Mouse (Mus musculus): Measurements from ENCODE around the gene Oaz1. TPM values are rescaled to one million over a fixed set of nuclear protein-coding genes. Genes with fewer than 3 reads are reported as not detected.
A peak's percentile ranks its signal among the peaks of the same experiment; 100 is the strongest.

Gene Oaz1
- total and polyA plus RNA-seq, 3 experiments: 228 to 1,655 (median 444) TPM

- no peak for TF ChIP-seq GATA1 (IDR thresholded peaks at IDR 0.05; ENCODE audit: borderline replicate concordance, low read length)
- no peak for TF ChIP-seq GATA2 (IDR thresholded peaks at IDR 0.05; ENCODE audit: borderline replicate concordance, low read depth, low read length)
- no peak for TF ChIP-seq POLR2AphosphoS5 (IDR thresholded peaks at IDR 0.05; ENCODE audit: insufficient replicate concordance, low read depth, low read length)
- TF ChIP-seq CTCF (IDR thresholded peaks at IDR 0.05; ENCODE audit: low read depth, low read length): no peak
- no peak for TF ChIP-seq TAL1 (conservative IDR thresholded peaks at IDR 0.05; ENCODE audit: low read depth, low read length)
- H3K4me3 ChIP-seq (ENCODE audit: low read depth, low read length): no peak overlapping the region
- DNase-seq (ENCODE audit: low spot score) (no peak), ATAC-seq (ENCODE audit: extremely low read depth, insufficient number of reproducible peaks, low FRiP score, poor library complexity, severe bottlenecking) (no peak)
- H3K36me3 ChIP-seq (replicated peaks): peaks cover 37% of the 10 kb centered on the region
- peaks cover 47% of the 10 kb centered on the region for H3K27me3 ChIP-seq (ENCODE audit: insufficient read depth, low read length)
- peaks cover 58% of the 10 kb centered on the region for H3K4me1 ChIP-seq (ENCODE audit: insufficient read depth, low read depth, low read length)
- peaks cover 18% of the 10 kb centered on the region for H3K9me3 ChIP-seq (replicated peaks)
Observed at GRCm38 (mm10) chr10:80832818-80833217, 6.4 kb downstream of the Oaz1 start.

GRCm38 (mm10) chr10:80835617-80836016, 9.2 kb downstream of the Oaz1 start:
- Histone ChIP-seq H3K27me3 (ENCODE audit: insufficient read depth, low read length) (peaks cover 68% of the 10 kb centered on the region), H3K36me3 (replicated peaks) (peaks cover 11% of the 10 kb centered on the region), H3K9me3 (replicated peaks) (peaks cover 18% of the 10 kb centered on the region), H3K4me1 (ENCODE audit: insufficient read depth, low read depth, low read length) (peaks cover 39% of the 10 kb centered on the region), H3K4me3 (ENCODE audit: low read depth, low read length) (peak overlapping the region; percentile 6; the same call in 1 of the 2 replicates)
- TF ChIP-seq GATA2 (IDR thresholded peaks at IDR 0.05; ENCODE audit: borderline replicate concordance, low read depth, low read length): no peak
- TF ChIP-seq CTCF (IDR thresholded peaks at IDR 0.05; ENCODE audit: low read depth, low read length): no peak
- TF ChIP-seq POLR2AphosphoS5 (IDR thresholded peaks at IDR 0.05; ENCODE audit: insufficient replicate concordance, low read depth, low read length): no peak
- no peak for TF ChIP-seq TAL1 (conservative IDR thresholded peaks at IDR 0.05; ENCODE audit: low read depth, low read length)
- TF ChIP-seq GATA1 (IDR thresholded peaks at IDR 0.05; ENCODE audit: borderline replicate concordance, low read length): no peak
- DNase-seq (ENCODE audit: low spot score): no peak
- no peak for ATAC-seq (ENCODE audit: extremely low read depth, insufficient number of reproducible peaks, low FRiP score, poor library complexity, severe bottlenecking)

- Histone ChIP-seq H3K36me3 (replicated peaks) (no peaks in the 10 kb centered on the region), H3K4me1 (ENCODE audit: insufficient read depth, low read depth, low read length) (peaks cover 26% of the 10 kb centered on the region), H3K27me3 (ENCODE audit: insufficient read depth, low read length) (peaks cover 81% of the 10 kb centered on the region), H3K4me3 (ENCODE audit: low read depth, low read length) (no peak overlapping the region), H3K9me3 (replicated peaks) (peaks cover 18% of the 10 kb centered on the region)
- no peak for ATAC-seq (ENCODE audit: extremely low read depth, insufficient number of reproducible peaks, low FRiP score, poor library complexity, severe bottlenecking)
- DNase-seq (ENCODE audit: low spot score): no peak
- TF ChIP-seq TAL1 (conservative IDR thresholded peaks at IDR 0.05; ENCODE audit: low read depth, low read length): no peak
- TF ChIP-seq CTCF (IDR thresholded peaks at IDR 0.05; ENCODE audit: low read depth, low read length): no peak
- no peak for TF ChIP-seq GATA1 (IDR thresholded peaks at IDR 0.05; ENCODE audit: borderline replicate concordance, low read length)
- TF ChIP-seq POLR2AphosphoS5 (IDR thresholded peaks at IDR 0.05; ENCODE audit: insufficient replicate concordance, low read depth, low read length): no peak
- no peak for TF ChIP-seq GATA2 (IDR thresholded peaks at IDR 0.05; ENCODE audit: borderline replicate concordance, low read depth, low read length)
Observed at GRCm38 (mm10) chr10:80836949-80837379, 10.5 kb downstream of the Oaz1 start.

GRCm38 (mm10) chr10:80837827-80838226, 11.4 kb downstream of the Oaz1 start:
- H3K27me3 ChIP-seq (ENCODE audit: insufficient read depth, low read length): peaks cover 86% of the 10 kb centered on the region
- peaks cover 18% of the 10 kb centered on the region for H3K9me3 ChIP-seq (replicated peaks)
- no peaks in the 10 kb centered on the region for H3K36me3 ChIP-seq (replicated peaks)
- H3K4me3 ChIP-seq (ENCODE audit: low read depth, low read length): no peak overlapping the region
- TF ChIP-seq GATA2 (IDR thresholded peaks at IDR 0.05; ENCODE audit: borderline replicate concordance, low read depth, low read length) (no peak), TAL1 (conservative IDR thresholded peaks at IDR 0.05; ENCODE audit: low read depth, low read length) (no peak), POLR2AphosphoS5 (IDR thresholded peaks at IDR 0.05; ENCODE audit: insufficient replicate concordance, low read depth, low read length) (no peak), GATA1 (IDR thresholded peaks at IDR 0.05; ENCODE audit: borderline replicate concordance, low read length) (no peak), CTCF (IDR thresholded peaks at IDR 0.05; ENCODE audit: low read depth, low read length) (no peak)
- DNase-seq (ENCODE audit: low spot score): no peak
- peaks cover 23% of the 10 kb centered on the region for H3K4me1 ChIP-seq (ENCODE audit: insufficient read depth, low read depth, low read length)
- ATAC-seq (ENCODE audit: extremely low read depth, insufficient number of reproducible peaks, low FRiP score, poor library complexity, severe bottlenecking): no peak

GRCm38 (mm10) chr10:80838346-80838912, 12.0 kb downstream of the Oaz1 start:
- Histone ChIP-seq H3K4me1 (ENCODE audit: insufficient read depth, low read depth, low read length) (peaks cover 23% of the 10 kb centered on the region), H3K4me3 (ENCODE audit: low read depth, low read length) (no peak overlapping the region), H3K36me3 (replicated peaks) (no peaks in the 10 kb centered on the region), H3K9me3 (replicated peaks) (peaks cover 18% of the 10 kb centered on the region), H3K27me3 (ENCODE audit: insufficient read depth, low read length) (peaks cover 88% of the 10 kb centered on the region)
- DNase-seq (ENCODE audit: low spot score) (no peak), ATAC-seq (ENCODE audit: extremely low read depth, insufficient number of reproducible peaks, low FRiP score, poor library complexity, severe bottlenecking) (no peak)
- TF ChIP-seq GATA2 (IDR thresholded peaks at IDR 0.05; ENCODE audit: borderline replicate concordance, low read depth, low read length): no peak
- TF ChIP-seq POLR2AphosphoS5 (IDR thresholded peaks at IDR 0.05; ENCODE audit: insufficient replicate concordance, low read depth, low read length): no peak

- DNase-seq (ENCODE audit: low spot score) (no peak), ATAC-seq (ENCODE audit: extremely low read depth, insufficient number of reproducible peaks, low FRiP score, poor library complexity, severe bottlenecking) (no peak)
- Histone ChIP-seq H3K27me3 (ENCODE audit: insufficient read depth, low read length) (peaks cover 93% of the 10 kb centered on the region), H3K9me3 (replicated peaks) (peaks cover 11% of the 10 kb centered on the region), H3K36me3 (replicated peaks) (no peaks in the 10 kb centered on the region), H3K4me3 (ENCODE audit: low read depth, low read length) (no peak overlapping the region), H3K4me1 (ENCODE audit: insufficient read depth, low read depth, low read length) (peaks cover 20% of the 10 kb centered on the region)
- TF ChIP-seq POLR2AphosphoS5 (IDR thresholded peaks at IDR 0.05; ENCODE audit: insufficient replicate concordance, low read depth, low read length) (no peak), GATA2 (IDR thresholded peaks at IDR 0.05; ENCODE audit: borderline replicate concordance, low read depth, low read length) (no peak), GATA1 (IDR thresholded peaks at IDR 0.05; ENCODE audit: borderline replicate concordance, low read length) (no peak), CTCF (IDR thresholded peaks at IDR 0.05; ENCODE audit: low read depth, low read length) (no peak), TAL1 (conservative IDR thresholded peaks at IDR 0.05; ENCODE audit: low read depth, low read length) (no peak)
Observed at GRCm38 (mm10) chr10:80839848-80840247, 13.4 kb downstream of the Oaz1 start.
